Mouse (Mus musculus) right cerebral cortex, postnatal 36 days (tissue): ENCODE data around the gene Smyd2.

Source experiments
- DNase-seq, 2 experiments: peaks; one replicate each; pipeline ENCODE4 v3.0.0; 2022; ENCODE audit warnings: low spot score in 2 of 2, mixed read lengths in 1 of 2

Gene Smyd2

DNA sequence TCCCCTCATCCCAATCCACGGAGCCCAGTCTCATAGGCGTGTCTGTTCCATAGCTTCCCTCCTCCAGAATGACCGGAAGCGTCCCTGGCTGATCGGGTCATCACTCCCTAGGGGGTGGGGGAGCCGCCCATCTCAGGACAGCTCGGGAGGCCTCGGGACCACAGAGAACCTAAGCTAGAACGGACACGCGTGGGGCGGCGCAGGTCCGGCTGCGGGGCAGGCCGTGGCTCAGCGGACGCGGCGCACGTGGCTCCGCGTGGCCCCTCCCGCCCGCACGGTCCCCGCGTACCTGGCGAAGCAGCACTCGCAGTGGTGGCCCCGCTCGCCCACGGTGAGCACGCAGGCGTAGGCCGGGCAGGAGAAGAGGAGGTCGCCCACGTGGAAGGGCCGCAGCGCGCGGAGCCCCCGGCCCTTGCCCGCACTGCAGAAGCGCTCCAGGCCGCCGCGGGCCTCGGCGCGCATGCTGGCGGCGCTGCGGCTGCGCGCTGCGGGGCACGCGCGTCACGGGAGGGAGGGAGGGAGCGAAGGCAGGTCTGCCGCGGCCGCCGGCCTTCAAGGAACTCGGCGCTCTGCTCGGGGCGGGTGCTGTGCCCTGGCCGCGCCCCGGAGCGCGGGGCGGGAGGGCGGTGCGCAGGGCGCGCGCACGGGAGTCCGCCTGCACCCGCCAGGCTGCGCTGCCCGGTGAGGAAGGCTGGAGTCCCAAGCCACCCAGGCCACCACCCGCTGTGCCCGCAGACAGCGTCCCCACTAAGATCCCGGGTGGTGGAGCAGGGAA is at the start of gene Smyd2:
Gene Smyd2, minus strand, starts transcription at position 546 of the 775 bp plus-strand sequence.
- DNase-seq = peak; percentile 33 to 34

DNA sequence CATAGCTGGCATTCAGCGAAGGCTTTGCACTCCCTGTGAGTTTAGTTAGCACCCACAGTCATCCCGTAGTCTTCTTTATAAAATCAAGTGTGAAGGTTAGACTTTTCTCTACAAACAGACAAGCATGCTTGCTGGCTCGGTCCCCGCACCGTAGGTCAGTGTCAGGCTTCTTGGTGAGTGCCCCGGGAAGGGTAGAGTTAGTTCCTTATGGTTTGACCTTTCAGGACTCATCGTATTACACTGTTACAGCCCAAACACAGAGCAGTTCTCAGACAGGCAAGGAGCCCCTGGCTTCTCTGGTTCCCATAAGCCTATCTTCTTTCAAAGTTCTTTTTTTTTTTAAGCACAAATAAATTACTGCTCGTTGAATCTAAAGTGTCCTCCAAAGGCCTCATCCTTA is 48.2 kb upstream of the Smyd2 start:
- no peak for DNase-seq

DNA sequence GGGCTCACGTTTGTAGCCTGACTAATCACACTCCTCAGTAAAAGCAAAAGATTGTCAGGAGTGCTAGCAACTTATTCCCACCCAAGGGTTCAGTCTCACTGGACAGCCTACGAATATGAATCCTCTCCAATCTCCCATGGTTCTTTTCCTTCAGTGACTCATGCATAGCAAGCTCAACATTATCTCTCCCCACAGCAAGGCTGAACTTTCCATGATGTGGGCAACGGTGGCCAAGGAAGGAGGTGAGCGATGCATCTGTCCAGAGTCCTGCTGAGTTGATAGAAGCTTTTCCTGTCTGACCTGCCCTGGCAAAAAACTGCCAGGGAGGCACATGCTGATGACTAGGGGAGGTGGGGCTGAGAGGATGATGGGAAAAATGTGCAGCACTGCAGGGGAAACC is 45.9 kb upstream of the Smyd2 start:
- no peak for DNase-seq

DNA sequence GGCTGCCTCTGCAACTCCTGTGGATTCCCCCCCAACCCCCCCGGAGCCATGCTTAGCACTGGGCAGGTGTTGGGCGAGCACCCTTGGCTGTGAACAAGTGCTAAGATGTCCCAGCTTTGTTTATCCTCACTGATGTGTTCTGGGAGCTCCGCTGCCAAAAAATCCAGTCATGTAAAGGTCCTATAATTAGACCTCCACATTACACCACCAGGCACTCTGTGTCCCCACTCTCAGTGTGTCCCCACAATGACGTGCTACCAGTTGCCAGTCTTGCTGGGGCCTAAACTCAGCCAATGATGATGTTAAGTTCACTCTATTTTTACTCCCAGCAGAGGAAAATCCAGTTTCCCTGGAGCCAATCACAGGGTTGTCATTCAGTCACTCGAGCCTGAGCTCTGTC is 38.3 kb upstream of the Smyd2 start:
- peak; percentile 62 to 79 for DNase-seq

DNA sequence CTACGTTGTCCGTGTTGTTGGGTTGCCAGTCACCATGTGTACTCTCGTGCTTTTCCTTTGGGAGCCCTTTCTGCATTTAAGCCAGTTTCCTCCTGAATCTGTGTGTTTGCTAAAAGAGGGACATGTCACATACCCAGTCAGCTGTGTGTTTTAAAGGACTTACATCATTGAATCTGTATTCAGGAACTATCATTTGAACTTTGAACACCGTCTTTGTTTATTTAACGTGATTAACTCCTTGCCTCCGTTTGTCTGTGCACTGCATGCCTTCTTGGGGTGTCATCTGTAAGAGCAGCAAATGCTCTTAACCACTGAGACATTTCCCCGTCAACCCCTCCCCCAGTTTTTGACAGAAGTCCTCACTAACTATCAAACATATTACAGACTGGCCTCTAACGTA is 37.6 kb upstream of the Smyd2 start:
- DNase-seq = no peak

DNA sequence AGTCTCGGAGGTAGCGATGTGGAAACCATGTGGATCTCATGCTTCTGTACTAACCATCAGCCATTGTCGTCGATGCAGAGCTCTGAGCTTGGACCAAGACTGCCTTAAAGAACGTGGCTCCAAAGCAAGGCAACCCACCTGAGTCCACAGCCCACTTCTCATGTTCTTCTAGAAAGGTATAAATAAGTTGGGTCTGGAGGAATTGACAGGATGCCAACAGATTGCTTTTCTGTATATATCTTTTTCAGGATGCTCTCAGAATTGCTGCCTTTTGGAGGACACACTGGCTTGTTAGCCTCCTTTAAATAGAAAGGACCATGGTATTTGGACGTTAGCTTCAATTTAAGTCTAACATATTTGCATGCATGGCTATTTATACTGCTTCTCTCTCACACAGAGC is 29.7 kb upstream of the Smyd2 start:
- DNase-seq = no peak

DNA sequence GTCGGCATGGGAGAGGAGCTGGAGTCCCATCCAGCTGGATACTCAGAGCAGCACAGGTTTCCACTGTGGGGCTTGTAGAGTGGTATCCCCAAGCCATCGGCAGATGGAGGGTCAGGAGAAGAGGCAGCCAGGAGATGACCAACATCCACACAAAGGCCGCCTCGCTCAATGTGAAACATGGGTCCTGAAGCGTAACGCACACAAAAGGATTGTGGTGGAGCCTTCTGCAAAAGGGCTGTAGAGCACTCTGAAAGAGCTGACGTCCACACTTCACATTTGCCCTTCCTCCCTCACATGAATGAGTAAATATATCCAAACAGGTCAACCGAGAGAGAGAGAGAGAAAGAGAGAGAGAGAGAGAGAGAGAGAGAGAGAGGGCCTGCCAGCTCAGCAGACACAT is 25.2 kb upstream of the Smyd2 start:
- no peak for DNase-seq

DNA sequence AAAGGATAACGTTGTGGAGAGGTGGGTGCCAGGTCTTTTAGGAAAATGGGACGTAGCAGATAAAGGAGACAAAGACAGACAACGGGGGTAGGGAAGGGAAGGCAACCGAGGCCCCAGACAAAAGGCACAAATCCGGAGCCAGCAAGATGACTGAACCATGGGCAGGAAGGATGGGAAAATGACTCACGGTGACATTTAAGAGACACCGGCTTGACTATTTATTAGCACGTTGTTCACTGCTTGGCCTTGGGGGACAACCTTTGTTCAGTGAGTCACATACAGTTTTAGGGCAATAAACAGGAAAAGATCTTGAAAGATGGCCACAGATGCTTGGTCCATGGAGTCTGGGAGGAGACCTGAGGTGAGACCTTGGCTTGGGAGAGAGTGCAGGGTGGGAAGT is 24.0 kb upstream of the Smyd2 start:
- no peak for DNase-seq

DNA sequence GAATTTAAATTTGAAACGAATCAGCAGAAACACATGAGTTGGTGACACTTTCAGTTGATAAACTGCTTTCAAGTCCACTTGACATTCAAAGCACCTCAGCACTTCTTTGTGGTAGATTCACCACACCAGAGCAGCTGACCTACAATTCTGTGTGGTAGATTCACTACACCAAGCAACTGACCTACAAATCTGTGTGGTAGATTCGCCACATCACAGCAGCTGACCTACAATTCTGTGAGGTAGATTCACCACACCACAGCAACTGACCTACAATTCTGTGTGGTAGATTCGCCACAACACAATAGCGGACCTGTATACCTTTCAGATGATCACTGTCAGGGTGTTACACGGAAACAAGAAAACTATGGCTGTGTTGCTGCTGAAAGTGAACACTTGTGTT is 19.6 kb upstream of the Smyd2 start:
- DNase-seq = no peak

DNA sequence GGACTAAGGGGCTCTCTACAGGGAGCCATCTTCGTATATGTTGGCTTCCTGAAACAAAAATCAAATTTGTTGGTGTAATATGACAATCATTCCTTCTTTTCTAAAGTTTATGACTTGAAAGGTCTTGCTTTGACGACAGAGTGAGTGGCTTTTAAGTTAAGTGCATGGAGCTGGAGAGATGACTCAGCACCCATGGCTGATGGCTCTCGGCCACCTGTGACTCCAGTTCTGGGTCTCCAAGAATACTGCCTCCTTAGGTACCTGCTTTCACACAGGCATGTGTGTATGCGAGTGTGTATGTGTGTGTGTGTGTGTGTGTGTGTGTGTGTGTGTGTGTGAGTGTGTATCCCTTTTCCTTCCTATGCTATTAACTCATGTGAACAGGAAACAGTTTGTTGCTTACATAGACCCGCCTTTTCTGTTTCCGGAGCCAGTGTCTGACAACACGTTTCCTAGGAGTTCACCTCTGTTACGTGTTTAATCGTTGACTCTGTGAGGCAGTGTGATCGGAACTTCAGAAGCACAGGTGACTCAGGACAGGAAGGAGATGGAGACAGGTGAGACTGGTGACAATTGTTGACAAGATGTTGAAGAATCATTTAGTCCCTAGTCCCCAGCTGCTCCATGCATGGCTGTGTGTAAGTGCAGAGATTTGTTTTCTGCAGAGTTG is 14.4 kb upstream of the Smyd2 start:
- no peak for DNase-seq

DNA sequence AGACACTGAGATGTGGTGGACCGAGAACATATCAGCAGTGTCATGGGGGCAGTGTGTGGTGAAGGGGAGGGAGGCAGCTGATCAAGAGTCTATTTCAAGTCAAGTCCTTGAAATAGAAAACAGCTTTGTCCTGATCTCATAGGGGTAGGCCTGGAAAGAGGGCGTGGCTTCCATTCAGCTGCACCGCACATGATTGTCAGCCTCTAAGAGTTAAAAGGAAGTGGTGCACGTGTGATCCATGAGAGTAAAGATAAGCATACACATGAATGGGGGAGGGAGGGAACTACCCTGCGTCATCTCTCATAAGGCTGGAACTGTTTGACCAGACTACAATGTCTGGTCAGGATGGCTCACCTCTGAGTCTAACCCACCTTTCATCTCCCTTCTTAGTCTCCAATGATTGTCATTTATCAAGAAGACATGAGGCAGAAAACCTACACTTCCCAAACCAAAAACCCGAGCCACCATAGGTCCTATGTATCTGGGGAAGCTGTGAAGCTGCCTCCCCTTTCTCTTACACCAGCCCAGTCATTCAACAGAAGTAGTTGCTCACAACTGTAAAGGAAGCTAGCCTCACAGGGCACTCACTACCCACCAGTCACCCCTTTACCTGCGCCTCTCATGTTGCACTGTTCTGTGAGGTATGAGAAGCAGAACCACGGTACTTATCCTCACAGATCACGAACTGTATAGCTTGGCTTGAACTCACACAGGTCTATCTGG is 11.5 kb upstream of the Smyd2 start:
- DNase-seq = no peak

DNA sequence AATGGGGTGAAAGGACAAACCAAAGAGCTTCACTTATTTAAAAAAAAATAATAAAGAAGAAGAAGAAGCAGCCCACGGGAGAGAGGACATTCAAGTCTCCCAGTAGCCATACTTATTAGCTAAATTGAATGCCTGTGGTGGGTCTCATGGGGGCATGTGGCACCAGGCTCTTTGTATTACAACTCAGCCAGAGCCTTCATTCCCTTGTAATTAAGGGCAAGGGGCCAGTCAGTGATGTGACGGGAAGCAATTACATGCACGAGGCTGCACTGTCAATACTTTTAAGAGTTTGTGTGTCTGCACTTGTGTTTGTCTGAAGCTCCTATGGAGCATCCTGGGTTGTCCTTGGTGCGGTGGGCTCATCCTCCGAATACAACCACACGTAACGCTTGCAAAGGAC is 10.8 kb upstream of the Smyd2 start:
- DNase-seq = no peak

DNA sequence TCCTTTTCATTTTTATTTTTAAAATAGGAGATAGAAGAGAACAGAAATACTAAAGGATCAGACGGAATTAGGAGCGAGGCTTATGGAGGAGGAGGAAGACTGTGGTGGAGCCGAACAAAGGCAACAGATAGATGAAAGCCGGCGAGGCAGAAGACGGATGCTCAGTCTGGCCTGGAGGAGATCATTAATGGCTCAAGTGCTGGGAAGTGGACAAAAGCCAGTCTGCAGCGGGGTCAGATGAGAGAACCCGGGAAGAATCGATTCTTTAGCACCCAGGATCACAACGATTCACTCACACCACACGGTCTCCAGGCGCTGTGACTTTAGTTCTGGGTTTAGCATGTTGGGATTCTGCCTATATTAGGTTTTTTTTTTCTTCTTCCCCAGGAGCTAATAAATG is 10.0 kb upstream of the Smyd2 start:
- no peak for DNase-seq

DNA sequence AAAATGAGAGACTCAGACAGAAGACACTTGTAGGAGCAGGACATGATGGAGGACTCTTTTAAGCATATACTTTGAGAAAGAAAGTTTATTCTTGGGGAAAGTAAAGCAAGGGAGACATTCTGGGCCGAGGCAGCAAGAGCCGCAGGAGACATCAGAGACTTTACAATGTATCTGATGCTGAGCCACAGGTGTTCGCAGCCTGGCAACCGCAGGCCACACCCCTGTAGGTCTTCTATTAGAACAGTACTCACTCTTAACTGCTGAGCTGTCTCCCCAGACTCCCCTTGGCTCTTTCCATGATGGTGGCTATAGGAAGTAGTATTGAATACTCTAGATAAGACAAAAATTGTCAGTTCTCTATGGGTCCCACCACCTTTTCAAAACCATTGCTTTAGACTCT is 7.7 kb upstream of the Smyd2 start:
- no peak for DNase-seq

DNA sequence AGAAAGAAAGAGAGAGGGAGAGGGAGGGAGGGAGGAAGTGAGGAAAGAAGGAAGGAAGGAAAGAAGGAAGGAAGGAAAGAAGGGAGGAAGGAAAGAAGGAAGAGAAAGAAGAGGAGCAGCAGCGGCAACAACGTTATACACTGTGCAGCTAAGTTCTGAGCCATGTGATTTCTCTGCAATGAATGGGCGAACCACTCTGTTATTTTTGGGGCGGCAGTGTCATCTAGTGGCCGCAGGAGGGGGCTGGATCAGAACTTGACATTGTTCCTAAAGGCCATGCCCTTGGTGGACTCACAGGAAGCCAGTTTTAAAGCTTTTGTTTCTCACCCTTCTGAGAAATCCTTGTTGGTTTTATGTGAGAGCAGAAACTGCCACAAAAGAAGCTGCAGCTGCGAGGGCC is 5.5 kb upstream of the Smyd2 start:
- DNase-seq = no peak

DNA sequence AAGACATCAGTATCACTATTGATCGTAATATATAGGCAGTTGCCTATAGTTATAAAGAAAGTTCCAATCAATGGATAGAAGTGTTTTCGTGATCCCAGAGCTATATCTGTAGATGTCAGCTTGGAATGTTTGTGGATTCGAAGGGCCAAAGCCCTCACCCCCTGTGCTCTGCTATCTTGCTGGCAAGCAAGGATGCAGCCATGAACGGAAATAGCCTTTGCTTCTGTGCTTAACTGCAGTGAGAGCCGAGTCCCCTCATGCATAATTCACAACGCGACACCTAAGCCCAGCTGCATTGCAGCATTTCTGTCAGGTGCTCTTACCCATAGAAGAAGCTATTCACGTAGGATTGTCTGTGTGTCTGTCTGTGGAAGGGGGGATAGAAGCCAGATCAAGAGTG is 4.1 kb upstream of the Smyd2 start:
- no peak for DNase-seq

DNA sequence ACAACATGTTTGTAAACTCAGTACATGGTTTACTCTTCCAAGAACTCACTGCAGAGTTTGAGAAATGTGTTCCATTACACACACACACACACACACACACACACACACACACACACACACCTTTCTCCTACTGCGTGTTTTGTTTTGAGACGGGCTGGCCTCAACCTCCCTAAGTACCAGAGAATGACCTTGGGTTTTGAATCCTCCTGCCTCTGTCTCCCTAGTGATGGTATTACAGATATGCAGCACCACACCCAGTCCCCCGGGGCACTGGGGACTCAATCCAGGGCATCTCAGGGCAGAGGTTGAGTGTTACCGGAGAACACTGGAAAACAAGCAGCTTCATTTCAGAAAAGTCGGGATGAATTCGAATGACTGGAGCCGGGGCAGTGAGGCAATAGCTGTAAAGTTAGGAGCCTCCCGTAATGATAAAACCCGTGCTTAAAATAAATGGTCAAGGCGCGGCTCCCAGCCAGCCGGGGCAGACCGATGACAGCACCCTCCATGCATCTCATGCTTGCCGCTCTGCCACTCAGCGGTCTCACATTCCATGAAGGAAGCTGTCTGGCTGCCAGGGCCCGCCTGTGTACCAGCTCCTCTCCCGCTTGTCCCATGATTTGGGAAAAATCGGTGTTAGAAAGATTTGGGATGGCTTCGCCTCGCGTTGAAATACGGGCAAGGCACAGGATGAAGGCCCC is 1.9 kb upstream of the Smyd2 start:
- DNase-seq = no peak

DNA sequence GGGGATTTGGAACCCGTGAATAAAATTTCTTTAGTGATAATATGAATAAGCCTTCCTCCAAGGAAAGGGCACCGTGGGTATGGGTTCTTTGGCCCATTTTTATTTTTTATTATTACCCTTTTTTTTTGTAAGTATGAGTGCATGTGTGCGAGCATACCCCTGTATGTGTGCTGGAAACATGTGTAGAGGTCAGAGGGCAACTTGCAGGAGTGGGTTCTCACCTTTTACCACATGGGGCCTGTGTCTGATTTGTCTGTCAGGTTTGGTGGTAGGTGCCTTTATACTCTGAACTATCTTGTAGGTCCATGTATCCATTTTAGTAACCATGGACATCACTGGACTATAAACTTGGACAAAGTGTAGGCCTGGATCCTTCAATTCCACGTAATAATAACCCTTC is 994 bp upstream of the Smyd2 start:
- no peak for DNase-seq

DNA sequence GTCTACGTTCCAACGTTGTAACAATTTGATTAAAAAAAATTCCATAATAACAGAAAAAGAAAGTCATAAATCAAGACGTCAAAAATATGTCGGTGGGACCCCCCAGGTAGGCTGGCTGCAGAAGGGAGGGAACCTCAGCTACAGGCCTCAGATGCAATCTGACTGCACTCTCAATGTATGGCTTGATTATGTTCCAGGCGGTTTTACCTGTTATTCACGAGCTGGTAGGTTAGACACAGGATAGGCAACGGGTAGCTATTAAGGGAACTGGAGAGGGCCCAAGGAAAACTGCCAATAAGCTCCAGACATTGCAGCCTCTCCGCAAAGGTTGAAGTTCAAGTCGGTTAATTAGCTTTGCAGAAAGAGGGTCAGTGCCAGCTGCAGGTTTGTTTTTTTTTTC is 558 bp upstream of the Smyd2 start:
- DNase-seq = no peak

DNA sequence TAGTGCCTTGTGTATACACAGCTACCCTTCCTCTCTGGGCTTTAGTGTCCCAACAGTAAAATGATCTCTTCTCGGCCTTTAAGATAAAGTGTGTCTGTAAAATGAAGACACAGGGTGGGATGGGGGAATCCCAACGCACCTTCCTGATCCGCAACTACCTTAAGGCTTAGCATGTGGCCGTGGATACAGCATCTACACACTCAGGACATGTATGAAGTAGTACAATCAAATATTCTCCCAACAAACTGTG is 670 bp downstream of the Smyd2 start:
- DNase-seq = no peak

DNA sequence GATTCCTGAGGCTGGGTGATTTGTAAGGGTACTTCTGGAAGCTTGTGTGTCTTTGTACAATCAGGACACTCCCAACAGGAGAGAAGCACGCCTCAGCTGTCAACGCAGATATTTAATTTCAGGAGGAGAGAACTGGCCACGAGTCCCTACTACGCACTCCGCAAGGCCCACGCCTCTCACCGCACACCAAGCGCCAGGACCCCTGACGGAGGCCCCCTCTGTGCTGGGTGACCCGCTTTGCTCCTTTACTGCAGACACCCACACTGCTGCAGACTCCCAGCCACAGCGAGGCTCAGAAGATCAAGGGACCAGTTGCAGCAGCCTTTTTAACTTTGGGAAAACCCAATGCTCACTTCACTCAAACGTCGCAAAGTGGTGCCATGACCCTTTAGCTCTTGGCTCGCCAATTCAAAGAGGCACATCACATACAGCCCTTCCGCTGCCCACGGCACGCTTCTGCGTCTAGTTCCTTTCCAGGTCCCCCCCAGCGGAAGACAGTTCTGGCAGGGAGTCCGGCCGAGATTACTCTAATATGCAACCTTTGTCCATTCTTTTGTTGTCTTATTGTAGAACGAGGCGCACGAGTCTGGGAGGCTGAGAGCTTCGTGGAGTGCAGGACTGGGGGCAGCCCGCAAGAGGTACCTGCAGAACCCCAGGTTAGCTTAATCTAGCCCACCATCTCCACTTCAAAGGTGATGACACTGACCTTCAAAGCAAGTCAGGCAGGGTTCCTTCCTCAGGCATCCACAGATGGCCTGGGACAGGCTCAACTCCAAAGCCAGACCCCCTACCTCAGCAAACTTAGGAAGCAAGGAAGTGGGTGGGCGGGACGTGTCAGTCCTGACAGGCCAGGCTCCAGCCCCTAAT is 1.2 kb downstream of the Smyd2 start:
- DNase-seq = no peak

DNA sequence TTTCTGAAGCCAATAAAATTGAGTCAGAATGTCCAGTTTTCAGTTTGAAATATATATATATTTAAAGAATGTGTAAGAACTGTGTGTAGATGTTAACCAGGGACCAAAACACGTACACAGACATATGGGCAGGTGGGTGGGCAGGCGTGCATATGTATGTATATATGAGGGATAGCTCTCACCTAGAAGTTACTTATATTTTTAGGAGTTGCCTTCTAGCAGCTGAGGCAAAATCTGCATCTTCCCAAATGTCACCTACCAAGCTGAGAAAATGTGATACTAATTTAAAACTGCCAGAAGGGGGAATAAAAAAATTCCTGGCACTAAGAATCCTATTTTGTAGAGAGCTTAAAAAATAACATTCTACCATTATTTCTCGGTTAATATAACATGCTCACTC is 2.4 kb downstream of the Smyd2 start:
- DNase-seq = peak; percentile 65 to 76
